Mouse (Mus musculus): ENCODE results near the gene Ccdc167. TPM values are rescaled to one million over a fixed set of nuclear protein-coding genes. Genes with fewer than 3 reads are reported as not detected.
A peak's percentile ranks its signal among the peaks of the same experiment; 100 is the strongest.

Gene Ccdc167
- polyA plus RNA-seq, 2 experiments from 2014 or later, result 7.8 to 10.1 TPM

GRCm38 (mm10) chr17:29684275-29684674, 32.6 kb downstream of the Ccdc167 start:
- ATAC-seq, result no peak

- ATAC-seq, result no peak
Measured at GRCm38 (mm10) chr17:29683127-29683526, 33.7 kb downstream of the Ccdc167 start.

- ATAC-seq, result no peak
Measured at GRCm38 (mm10) chr17:29682261-29682660, 34.6 kb downstream of the Ccdc167 start.

GRCm38 (mm10) chr17:29681669-29682068, 35.2 kb downstream of the Ccdc167 start:
- ATAC-seq, result no peak

- no peak for ATAC-seq
Measured at GRCm38 (mm10) chr17:29680921-29681320, 35.9 kb downstream of the Ccdc167 start.

GRCm38 (mm10) chr17:29680174-29680573, 36.7 kb downstream of the Ccdc167 start:
- ATAC-seq, result no peak

- no peak for ATAC-seq
Measured at GRCm38 (mm10) chr17:29679038-29679767, 37.6 kb downstream of the Ccdc167 start.

GRCm38 (mm10) chr17:29678526-29678925, 38.3 kb downstream of the Ccdc167 start:
- ATAC-seq, result no peak

GRCm38 (mm10) chr17:29673325-29673724, 43.5 kb downstream of the Ccdc167 start:
- no peak for ATAC-seq

GRCm38 (mm10) chr17:29671021-29671420, 45.8 kb downstream of the Ccdc167 start:
- no peak for ATAC-seq

- ATAC-seq, result no peak
Measured at GRCm38 (mm10) chr17:29669936-29670335, 46.9 kb downstream of the Ccdc167 start.

GRCm38 (mm10) chr17:29669030-29669429, 47.8 kb downstream of the Ccdc167 start:
- ATAC-seq, result no peak

GRCm38 (mm10) chr17:29668051-29668986, 48.5 kb downstream of the Ccdc167 start:
- no peak for ATAC-seq

- ATAC-seq, result no peak
Measured at GRCm38 (mm10) chr17:29662145-29662544, 54.7 kb downstream of the Ccdc167 start.

GRCm38 (mm10) chr17:29660762-29661391, 56.0 kb downstream of the Ccdc167 start:
- ATAC-seq, result peak; percentile 56

- ATAC-seq, result peak; percentile 89
Measured at GRCm38 (mm10) chr17:29660076-29660761, 56.6 kb downstream of the Ccdc167 start, which contains the start of gene Cmtr1. Gene Cmtr1, plus strand, starts transcription at chr17:29660595.

GRCm38 (mm10) chr17:29658249-29658648, 58.6 kb downstream of the Ccdc167 start:
- no peak for ATAC-seq

- ATAC-seq, result no peak
Measured at GRCm38 (mm10) chr17:29642219-29642618, 74.6 kb downstream of the Ccdc167 start.

GRCm38 (mm10) chr17:29640971-29641370, 75.9 kb downstream of the Ccdc167 start:
- ATAC-seq, result no peak

- no peak for ATAC-seq
Measured at GRCm38 (mm10) chr17:29637895-29638294, 78.9 kb downstream of the Ccdc167 start.

- ATAC-seq, result no peak
Measured at GRCm38 (mm10) chr17:29637377-29637776, 79.5 kb downstream of the Ccdc167 start.

All from CD4-positive, CD25-positive, alpha-beta regulatory T cell, adult 4 months (primary cell).